Mouse (Mus musculus): ENCODE data around the gene Lztfl1.
"Not testable (repeated sequence)": the region's sequence is repeated elsewhere in the genome, so short reads cannot be mapped to it uniquely, and the experiment has no call there.

Gene Lztfl1

GRCm38 (mm10) chr9:123717186-123718008 lies at the start of gene Lztfl1:
TSS of gene Lztfl1 (minus strand) at chr9:123717697.
- peak; percentile 99 for DNase-seq (ENCODE audit: low read depth, low spot score)

- no peak for DNase-seq (ENCODE audit: low read depth, low spot score)
Observed at GRCm38 (mm10) chr9:123766996-123767395, 49.5 kb upstream of the Lztfl1 start.

- DNase-seq (ENCODE audit: low read depth, low spot score): no peak
Observed at GRCm38 (mm10) chr9:123763771-123764170, 46.3 kb upstream of the Lztfl1 start.

GRCm38 (mm10) chr9:123762886-123763285 lies 45.4 kb upstream of the Lztfl1 start:
- DNase-seq (ENCODE audit: low read depth, low spot score): no peak

GRCm38 (mm10) chr9:123760806-123761205 lies 43.3 kb upstream of the Lztfl1 start:
- DNase-seq (ENCODE audit: low read depth, low spot score): no peak

- DNase-seq (ENCODE audit: low read depth, low spot score): no peak
Observed at GRCm38 (mm10) chr9:123758645-123759044, 41.1 kb upstream of the Lztfl1 start.

- DNase-seq (ENCODE audit: low read depth, low spot score): no peak
Observed at GRCm38 (mm10) chr9:123758156-123758555, 40.7 kb upstream of the Lztfl1 start.

GRCm38 (mm10) chr9:123757326-123757725 lies 39.8 kb upstream of the Lztfl1 start:
- no peak for DNase-seq (ENCODE audit: low read depth, low spot score)

GRCm38 (mm10) chr9:123756752-123757151 lies 39.3 kb upstream of the Lztfl1 start:
- no peak for DNase-seq (ENCODE audit: low read depth, low spot score)

GRCm38 (mm10) chr9:123754333-123754732 lies 36.8 kb upstream of the Lztfl1 start:
- DNase-seq (ENCODE audit: low read depth, low spot score): no peak

- DNase-seq (ENCODE audit: low read depth, low spot score): not testable (repeated sequence)
Observed at GRCm38 (mm10) chr9:123749687-123750086, 32.2 kb upstream of the Lztfl1 start.

GRCm38 (mm10) chr9:123740799-123741198 lies 23.3 kb upstream of the Lztfl1 start:
- DNase-seq (ENCODE audit: low read depth, low spot score): no peak

GRCm38 (mm10) chr9:123734133-123734532 lies 16.6 kb upstream of the Lztfl1 start:
- DNase-seq (ENCODE audit: low read depth, low spot score): no peak

- DNase-seq (ENCODE audit: low read depth, low spot score): peak; percentile 78
Observed at GRCm38 (mm10) chr9:123731271-123731670, 13.8 kb upstream of the Lztfl1 start.

GRCm38 (mm10) chr9:123722737-123723493 lies 5.4 kb upstream of the Lztfl1 start:
- no peak for DNase-seq (ENCODE audit: low read depth, low spot score)

- DNase-seq (ENCODE audit: low read depth, low spot score): no peak
Observed at GRCm38 (mm10) chr9:123716301-123716700, 1.2 kb downstream of the Lztfl1 start.

GRCm38 (mm10) chr9:123713111-123713510 lies 4.4 kb downstream of the Lztfl1 start:
- no peak for DNase-seq (ENCODE audit: low read depth, low spot score)

GRCm38 (mm10) chr9:123709226-123709625 lies 8.3 kb downstream of the Lztfl1 start:
- no peak for DNase-seq (ENCODE audit: low read depth, low spot score)

GRCm38 (mm10) chr9:123701822-123702221 lies 15.7 kb downstream of the Lztfl1 start:
- no peak for DNase-seq (ENCODE audit: low read depth, low spot score)

- DNase-seq (ENCODE audit: low read depth, low spot score): no peak
Observed at GRCm38 (mm10) chr9:123695634-123696302, 21.7 kb downstream of the Lztfl1 start.

GRCm38 (mm10) chr9:123688227-123688626 lies 29.3 kb downstream of the Lztfl1 start:
- DNase-seq (ENCODE audit: low read depth, low spot score): no peak

- no peak for DNase-seq (ENCODE audit: low read depth, low spot score)
Observed at GRCm38 (mm10) chr9:123686206-123686605, 31.3 kb downstream of the Lztfl1 start.
